21 mouse cellular contexts compared by ENCODE assay signal in genomic region chr4:108310706-108311105, GRCm38 (mm10). TPM values are rescaled to one million over a fixed set of nuclear protein-coding genes. Genes with fewer than 3 reads are reported as not detected.
DNase-seq lines count a peak whose midpoint lies in the region; ATAC-seq lines count a peak whose summit lies in the region.
"Had no signal": no experiment of that assay in that cellular context is flagged by ENCODE, and none has a peak within 500 bp of the region (broad histone marks: within the 10 kb centered on the region; RNA-seq: fewer than 3 reads in every experiment).

No protein-coding gene starts in this region.

- no peaks in the 10 kb centered on the region for H3K36me3 ChIP-seq in splenic B cell, adult 2 months (ENCODE audit: control insufficient read depth, insufficient read depth, low read length, poor library complexity, severe bottlenecking)
- H3K36me3 ChIP-seq: embryonic facial prominence, embryonic 13.5 days; forebrain, embryonic 10.5 days; hindbrain, embryonic 12.5 days; limb, embryonic 12.5 days; liver, embryonic 13.5 days; midbrain, embryonic 15.5 days; stomach, embryonic 15.5 days had no signal

- peak; percentile 61 for ATAC-seq in monocyte, adult 5-6 weeks (replicated peaks; ENCODE audit: insufficient number of reproducible peaks, low FRiP score, low TSS enrichment, poor library complexity, severe bottlenecking)
- ATAC-seq: intestine, postnatal 0 days; midbrain, embryonic 15.5 days had no signal

- DNase-seq in A20 (ENCODE audit: low read depth, low spot score) = peak; percentile 56
- DNase-seq in CD8-positive naive resting alpha-beta T cell, adult 2 months (ENCODE audit: low read depth in 2 of 2, low spot score in 2 of 2) = peak; percentile 71
- peak; percentile 93 for DNase-seq in splenic B cell, adult 2 months (ENCODE audit: low read depth, low spot score)
- DNase-seq in cerebellum, postnatal 36 days = no peak
- DNase-seq in embryo, embryonic 9.5 days (ENCODE audit: extremely low spot score) = no peak
- DNase-seq in gastrocnemius, postnatal 25 days = no peak
- no peak for DNase-seq in Muller cell, postnatal 12 days (ENCODE audit: inconsistent ontology term)
- DNase-seq: adrenal gland, postnatal 10 days; cerebellum, adult 8-10 months; gastrocnemius, postnatal 14 days; kidney, postnatal 10 days; liver, embryonic 13.5 days; right cerebral cortex, postnatal 25 days had no signal

- H3K27me3 ChIP-seq in splenic B cell, adult 2 months (ENCODE audit: control insufficient read depth, insufficient read depth, low read length, poor library complexity, severe bottlenecking) = no peaks in the 10 kb centered on the region
- H3K27me3 ChIP-seq: embryonic facial prominence, embryonic 13.5 days; hindbrain, embryonic 12.5 days; limb, embryonic 12.5 days; liver, embryonic 13.5 days; midbrain, embryonic 15.5 days; stomach, embryonic 15.5 days had no signal

RNA-seq across cellular contexts. Expression of gene Zyg11b, which starts 9.8 kb away (rescaled TPM):
- 21.1 to 28.9 TPM (median 23.0 TPM) in 3 replicates for total RNA-seq in monocyte, adult 5-6 weeks (2017)
- total RNA-seq in gastrocnemius, postnatal 25 days (2021) = 10 to 100 TPM; 44.6 to 51.1 TPM

RNA-seq across cellular contexts. Expression of gene Coa7, which starts 17.2 kb away (rescaled TPM):
- 5.1 to 9.4 TPM (median 8.6 TPM) in 3 replicates for total RNA-seq in monocyte, adult 5-6 weeks (2017)
- total RNA-seq in gastrocnemius, postnatal 25 days (2021) = 10 to 100 TPM; 33.6 to 35.4 TPM

Comparison
In these comparisons a context has a peak if more than half of its experiments do, and no peak if none do; other contexts are left out.
1. DNase-seq: peak in A20 (single experiment), CD8-positive naive resting alpha-beta T cell, adult 2 months (2 of 2) and splenic B cell, adult 2 months (single experiment); none in cerebellum, postnatal 36 days (0 of 2), embryo, embryonic 9.5 days (single experiment), gastrocnemius, postnatal 25 days (single experiment) and Muller cell, postnatal 12 days (single experiment).